Mouse (Mus musculus): Measurements from ENCODE around the gene Hcfc2. TPM values are rescaled to one million over a fixed set of nuclear protein-coding genes. Genes with fewer than 3 reads are reported as not detected.
A peak's percentile ranks its signal among the peaks of the same experiment; 100 is the strongest.

Gene Hcfc2
- polyA plus RNA-seq, 1 experiment from 2014 or later = 37.5 TPM

DNA sequence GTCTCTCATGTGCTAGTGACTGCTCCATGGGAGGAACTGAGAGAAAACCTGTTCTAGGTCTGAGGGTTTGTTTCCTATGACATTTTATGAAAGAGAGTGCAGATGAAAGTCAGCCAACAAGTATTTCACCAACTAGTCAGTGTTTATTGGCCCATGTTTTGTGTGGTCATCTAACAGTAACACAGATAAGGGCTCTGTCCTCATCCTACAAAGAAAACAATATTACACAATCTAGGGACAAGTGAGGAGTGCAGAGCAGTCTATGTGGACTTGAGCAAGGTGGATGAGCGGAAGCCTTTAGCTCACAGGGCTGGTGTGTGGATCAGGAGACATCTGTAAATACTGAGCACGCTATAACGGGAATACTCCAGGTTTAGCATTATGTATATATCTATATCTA, 62.9 kb downstream of the Hcfc2 start:
- Histone ChIP-seq H3K27me3 (replicated peaks) (no peaks in the 10 kb centered on the region), H3K4me3 (replicated peaks) (no peak overlapping the region), H3K4me2 (no peak overlapping the region), H3K9ac (replicated peaks) (no peak overlapping the region), H3K9me3 (replicated peaks) (no peaks in the 10 kb centered on the region), H3K4me1 (peaks cover 46% of the 10 kb centered on the region), H3K27ac (replicated peaks) (no peak overlapping the region), H3K36me3 (peaks cover 58% of the 10 kb centered on the region)
- 97% methylated on average over 3 of the region's 3 CpGs for WGBS
- ATAC-seq (ENCODE audit: low FRiP score) = no peak

- Histone ChIP-seq H3K27ac (replicated peaks) (no peak overlapping the region), H3K9me3 (replicated peaks) (no peaks in the 10 kb centered on the region), H3K4me1 (peaks cover 51% of the 10 kb centered on the region), H3K27me3 (replicated peaks) (no peaks in the 10 kb centered on the region), H3K36me3 (peaks cover 49% of the 10 kb centered on the region), H3K9ac (replicated peaks) (no peak overlapping the region), H3K4me2 (peak overlapping the region; percentile 79; the same call in 1 of the 2 replicates), H3K4me3 (replicated peaks) (no peak overlapping the region)
- no peak for ATAC-seq (ENCODE audit: low FRiP score)
- 92% methylated on average over 5 of the region's 5 CpGs for WGBS
These were observed 63.7 kb downstream of the Hcfc2 start for GRCm38 (mm10) chr10:82759706-82760105.

- H3K9me3 ChIP-seq (replicated peaks) = no peaks in the 10 kb centered on the region
- H3K27me3 ChIP-seq (replicated peaks) = no peaks in the 10 kb centered on the region
- H3K4me1 ChIP-seq = peaks cover 51% of the 10 kb centered on the region
- 0 out of 2 replicates have a peak overlapping the region, but pooled peaks have one; percentile 26 for H3K9ac ChIP-seq (replicated peaks)
- ATAC-seq (ENCODE audit: low FRiP score) = no peak
- WGBS = 72% methylated on average over 9 of the region's 9 CpGs
- H3K36me3 ChIP-seq = peaks cover 37% of the 10 kb centered on the region
- peak overlapping the region; percentile 79 for H3K4me2 ChIP-seq
- H3K27ac ChIP-seq (replicated peaks) = no peak overlapping the region
- 0 out of 2 replicates have a peak overlapping the region, but pooled peaks have one; percentile 2 for H3K4me3 ChIP-seq (replicated peaks)
These were observed 65.3 kb downstream of the Hcfc2 start for GRCm38 (mm10) chr10:82761037-82761811.

GRCm38 (mm10) chr10:82762756-82763681, 67.1 kb downstream of the Hcfc2 start:
- Histone ChIP-seq H3K4me3 (replicated peaks) (peak overlapping the region; percentile 87), H3K27ac (replicated peaks) (peak overlapping the region; percentile 99), H3K4me1 (peaks cover 45% of the 10 kb centered on the region), H3K9me3 (replicated peaks) (no peaks in the 10 kb centered on the region), H3K27me3 (replicated peaks) (no peaks in the 10 kb centered on the region), H3K4me2 (peak overlapping the region; percentile 79), H3K36me3 (peaks cover 20% of the 10 kb centered on the region), H3K9ac (replicated peaks) (peak overlapping the region; percentile 97)
- ATAC-seq (ENCODE audit: low FRiP score) = peak; percentile 45
- 1% methylated on average over 37 of the region's 48 CpGs for WGBS

- Histone ChIP-seq H3K27ac (replicated peaks) (peak within 1 kb of the TSS; percentile 99), H3K9me3 (replicated peaks) (no peaks in the 10 kb centered on the region), H3K4me2 (peak within 1 kb of the TSS; percentile 79), H3K9ac (replicated peaks) (peak within 1 kb of the TSS; percentile 97), H3K4me3 (replicated peaks) (peak within 1 kb of the TSS; percentile 87), H3K36me3 (peaks cover 11% of the 10 kb centered on the region; the same call in 1 of the 2 replicates), H3K27me3 (replicated peaks) (no peaks in the 10 kb centered on the region), H3K4me1 (peaks cover 40% of the 10 kb centered on the region)
- ATAC-seq (ENCODE audit: low FRiP score) = peak; percentile 95
- WGBS = 1% methylated on average over 61 of the region's 68 CpGs
These were observed 68.1 kb downstream of the Hcfc2 start, which contains the start of gene Nfyb for GRCm38 (mm10) chr10:82763840-82764631. TSS of gene Nfyb (minus strand) at chr10:82764144.

DNA sequence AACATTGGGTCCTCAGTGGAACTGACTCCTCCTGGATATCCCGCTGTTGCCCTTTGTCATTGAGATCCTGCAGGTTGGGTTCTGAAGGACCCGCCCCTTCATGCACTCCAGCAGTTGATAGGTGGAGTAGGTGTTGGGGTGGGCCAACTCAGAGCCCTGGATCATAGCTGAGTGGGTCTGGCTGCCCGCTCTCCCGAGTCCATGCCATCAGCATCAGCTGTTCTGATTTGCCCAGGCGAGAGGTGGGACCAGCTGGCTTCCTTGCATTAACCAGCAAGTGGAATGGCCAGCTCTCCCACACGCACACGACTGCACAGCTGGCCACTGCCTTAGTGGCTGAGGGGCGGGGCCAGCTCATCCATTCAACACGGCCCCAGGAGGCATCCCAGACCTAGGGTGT, 72.9 kb downstream of the Hcfc2 start:
- Histone ChIP-seq H3K9ac (replicated peaks) (no peak overlapping the region), H3K9me3 (replicated peaks) (no peaks in the 10 kb centered on the region), H3K4me1 (peaks cover 6% of the 10 kb centered on the region; the same call in 1 of the 2 replicates), H3K4me2 (no peak overlapping the region), H3K27ac (replicated peaks) (no peak overlapping the region), H3K4me3 (replicated peaks) (no peak overlapping the region), H3K36me3 (no peaks in the 10 kb centered on the region), H3K27me3 (replicated peaks) (no peaks in the 10 kb centered on the region)
- WGBS = 23% methylated on average over 9 of the region's 9 CpGs
- no peak for ATAC-seq (ENCODE audit: low FRiP score)

- Histone ChIP-seq H3K27ac (replicated peaks) (no peak overlapping the region), H3K36me3 (no peaks in the 10 kb centered on the region), H3K4me1 (no peaks in the 10 kb centered on the region), H3K4me2 (no peak overlapping the region), H3K9me3 (replicated peaks) (no peaks in the 10 kb centered on the region), H3K27me3 (replicated peaks) (no peaks in the 10 kb centered on the region), H3K4me3 (replicated peaks) (no peak overlapping the region), H3K9ac (replicated peaks) (no peak overlapping the region)
- ATAC-seq (ENCODE audit: low FRiP score) = no peak
- 79% methylated on average over 2 of the region's 2 CpGs for WGBS
These were observed 74.8 kb downstream of the Hcfc2 start for GRCm38 (mm10) chr10:82770713-82771112.

GRCm38 (mm10) chr10:82771595-82772170, 75.7 kb downstream of the Hcfc2 start:
- no peak overlapping the region for H3K9ac ChIP-seq (replicated peaks)
- H3K4me2 ChIP-seq = no peak overlapping the region
- H3K4me3 ChIP-seq (replicated peaks) = no peak overlapping the region
- H3K4me1 ChIP-seq = no peaks in the 10 kb centered on the region
- 39% methylated on average over 9 of the region's 9 CpGs for WGBS
- peak; percentile 83 for ATAC-seq (ENCODE audit: low FRiP score)
- no peaks in the 10 kb centered on the region for H3K27me3 ChIP-seq (replicated peaks)
- no peaks in the 10 kb centered on the region for H3K36me3 ChIP-seq
- no peaks in the 10 kb centered on the region for H3K9me3 ChIP-seq (replicated peaks)
- H3K27ac ChIP-seq (replicated peaks) = no peak overlapping the region

GRCm38 (mm10) chr10:82774841-82775240, 78.9 kb downstream of the Hcfc2 start:
- no peaks in the 10 kb centered on the region for H3K27me3 ChIP-seq (replicated peaks)
- WGBS = 95% methylated on average over 5 of the region's 5 CpGs
- ATAC-seq (ENCODE audit: low FRiP score) = no peak
- no peak overlapping the region for H3K4me2 ChIP-seq
- H3K36me3 ChIP-seq = no peaks in the 10 kb centered on the region
- H3K4me3 ChIP-seq (replicated peaks) = no peak overlapping the region
- H3K4me1 ChIP-seq = peaks cover 7% of the 10 kb centered on the region; the same call in 1 of the 2 replicates
- H3K9ac ChIP-seq (replicated peaks) = no peak overlapping the region
- H3K9me3 ChIP-seq (replicated peaks) = no peaks in the 10 kb centered on the region
- no peak overlapping the region for H3K27ac ChIP-seq (replicated peaks)

DNA sequence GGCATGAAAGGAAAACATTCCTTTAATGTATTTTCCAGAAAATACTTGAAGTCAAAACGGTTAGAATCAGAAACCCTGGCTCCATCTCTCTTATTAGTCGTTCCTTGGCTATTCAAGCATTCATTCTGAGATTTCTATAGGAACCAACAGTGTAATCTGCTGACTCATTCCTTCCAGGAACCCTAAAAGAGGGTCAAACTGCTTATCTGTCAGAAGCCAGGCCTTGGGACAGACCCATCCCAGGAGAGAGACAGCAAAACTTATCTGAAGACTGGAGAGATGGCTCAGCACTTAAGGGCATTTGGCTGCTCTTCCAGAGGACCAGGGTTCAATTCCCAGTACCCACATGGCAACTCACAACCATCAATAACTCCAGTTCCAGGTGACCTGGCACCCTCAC, 81.1 kb downstream of the Hcfc2 start:
- Histone ChIP-seq H3K27me3 (replicated peaks) (no peaks in the 10 kb centered on the region), H3K27ac (replicated peaks) (no peak overlapping the region), H3K36me3 (no peaks in the 10 kb centered on the region), H3K9me3 (replicated peaks) (no peaks in the 10 kb centered on the region), H3K9ac (replicated peaks) (no peak overlapping the region), H3K4me3 (replicated peaks) (no peak overlapping the region), H3K4me1 (peaks cover 7% of the 10 kb centered on the region; the same call in 1 of the 2 replicates), H3K4me2 (no peak overlapping the region)
- ATAC-seq (ENCODE audit: low FRiP score) = no peak
- WGBS = 66% methylated on average over 2 of the region's 2 CpGs

- H3K4me1 ChIP-seq = peaks cover 7% of the 10 kb centered on the region; the same call in 1 of the 2 replicates
- H3K4me3 ChIP-seq (replicated peaks) = no peak overlapping the region
- no peak overlapping the region for H3K9ac ChIP-seq (replicated peaks)
- H3K27ac ChIP-seq (replicated peaks) = no peak overlapping the region
- H3K9me3 ChIP-seq (replicated peaks) = no peaks in the 10 kb centered on the region
- no peak overlapping the region for H3K4me2 ChIP-seq
- H3K27me3 ChIP-seq (replicated peaks) = no peaks in the 10 kb centered on the region
- no peaks in the 10 kb centered on the region for H3K36me3 ChIP-seq
- 30% methylated on average over 13 of the region's 13 CpGs for WGBS
- ATAC-seq (ENCODE audit: low FRiP score) = no peak
These were observed 81.9 kb downstream of the Hcfc2 start for GRCm38 (mm10) chr10:82777886-82778285.

All from neural tube, embryonic 15.5 days (tissue).